Mouse (Mus musculus) lung, embryonic 16.5 days (tissue): Measurements from ENCODE around the gene Nr5a2. TPM values are rescaled to one million over a fixed set of nuclear protein-coding genes. Genes with fewer than 3 reads are reported as not detected.

Experiments used
- ATAC-seq: fragments of 200-750 bp; cut with Nextera tagmentation; 2 replicates; pipeline ENCODE4 v1.8.0; 2017; ENCODE audit warnings: low read depth, mild to moderate bottlenecking, moderate library complexity
- H3K27ac ChIP-seq: fragments of 300-500 bp; sonication (generic); 2 replicates; pipeline ENCODE4 v1.5.1; 2014; ENCODE audit warnings: mild to moderate bottlenecking, control low read depth, low read length
- H3K27me3 ChIP-seq: fragments of 300-500 bp; sonication (generic); 2 replicates; pipeline ENCODE4 v1.6.1; 2014; ENCODE audit warnings: low read depth, low read length, mixed read lengths; ENCODE audit not compliant: control insufficient read depth, insufficient read depth
- H3K36me3 ChIP-seq: fragments of 300-500 bp; sonication (generic); 2 replicates; pipeline ENCODE4 v1.6.1; 2014; ENCODE audit warnings: low read length; ENCODE audit not compliant: control insufficient read depth, insufficient read depth
- H3K4me1 ChIP-seq: fragments of 300-500 bp; sonication (generic); replicated peaks from 2 replicates; pipeline ENCODE4 v1.6.1; 2014; ENCODE audit warnings: low read length, mixed read lengths; ENCODE audit not compliant: control insufficient read depth, insufficient read depth
- H3K4me2 ChIP-seq: fragments of 300-500 bp; sonication (generic); 2 replicates; pipeline ENCODE4 v1.6.1; 2014; ENCODE audit warnings: low read depth, low read length, control low read depth
- H3K4me3 ChIP-seq: fragments of 300-500 bp; sonication (generic); 2 replicates; pipeline ENCODE4 v1.5.1; 2014; ENCODE audit warnings: mild to moderate bottlenecking, low read length, control low read depth
- H3K9ac ChIP-seq: fragments of 300-500 bp; sonication (generic); 2 replicates; pipeline ENCODE4 v1.6.1; 2014; ENCODE audit warnings: low read length, control low read depth
- H3K9me3 ChIP-seq: fragments of 300-500 bp; sonication (generic); 2 replicates; pipeline ENCODE4 v1.6.1; 2016; ENCODE audit warnings: low read length; ENCODE audit not compliant: control insufficient read depth
- WGBS: fragments of 180-500 bp; shearing (Covaris S2); extraction: QIAGEN DNeasy Blood & Tissue Kit; methylation state at CpG from one replicate; pipeline ENCODE4 v1.1.7; 2014; 5-methylcytosine and 5-hydroxymethylcytosine counted together
- polyA plus RNA-seq: library from polyadenylated mRNA; unstranded; fragments of >200 nt; fragmentation: Nextera tagmentation; extraction: Ambion mirVana; gene quantifications from 2 replicates; pipeline ENCODE4 v1.2.1, GENCODE M21; 2015

Nr5a2 gene
- 2.3 and 2.5 TPM in 2 replicates for polyA plus RNA-seq

DNA sequence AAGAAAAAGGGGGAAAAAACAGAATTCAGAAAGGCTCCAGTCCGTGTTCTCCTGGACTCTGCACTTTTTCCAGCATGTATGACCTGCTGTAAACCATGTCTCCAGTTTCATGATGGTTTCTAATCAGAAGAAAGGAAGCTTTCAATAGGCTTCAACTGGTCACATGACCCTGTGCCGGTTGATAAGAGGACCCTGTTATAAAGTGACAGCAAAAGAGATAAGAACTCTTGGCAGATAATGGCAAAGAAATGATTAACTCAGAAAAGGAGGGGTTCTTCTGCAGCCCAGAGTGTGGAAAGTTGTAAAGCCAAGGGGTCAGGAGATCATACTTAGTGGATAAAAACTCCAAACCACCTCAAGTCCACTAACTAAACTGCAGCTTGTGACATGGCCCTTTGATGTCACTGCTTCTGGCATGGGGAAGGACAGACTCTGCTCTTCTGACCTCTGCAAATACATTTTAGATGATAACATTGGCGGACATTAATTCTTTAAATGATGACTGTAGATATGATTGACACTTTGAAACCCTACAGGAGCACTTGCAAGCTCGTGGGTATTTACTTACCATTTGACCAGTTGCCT is at the start of gene Nr5a2:
Gene Nr5a2 (minus strand): TSS at position 21 of the 585 bp plus-strand sequence.
- H3K36me3 ChIP-seq, result no peaks in the 10 kb centered on the region
- WGBS, result 17% methylated on average over 4 of the region's 4 CpGs
- H3K4me2 ChIP-seq, result no peak within 1 kb of the TSS
- H3K4me3 ChIP-seq, result no peak within 1 kb of the TSS
- 0 out of 2 replicates have a peak, but pooled peaks cover 4% of the 10 kb centered on the region for H3K4me1 ChIP-seq
- ATAC-seq, result no peak
- no peak within 1 kb of the TSS for H3K9ac ChIP-seq
- H3K27ac ChIP-seq, result no peak within 1 kb of the TSS
- peaks cover 21% of the 10 kb centered on the region; the same call in 1 of the 2 replicates for H3K27me3 ChIP-seq
- H3K9me3 ChIP-seq, result no peaks in the 10 kb centered on the region

DNA sequence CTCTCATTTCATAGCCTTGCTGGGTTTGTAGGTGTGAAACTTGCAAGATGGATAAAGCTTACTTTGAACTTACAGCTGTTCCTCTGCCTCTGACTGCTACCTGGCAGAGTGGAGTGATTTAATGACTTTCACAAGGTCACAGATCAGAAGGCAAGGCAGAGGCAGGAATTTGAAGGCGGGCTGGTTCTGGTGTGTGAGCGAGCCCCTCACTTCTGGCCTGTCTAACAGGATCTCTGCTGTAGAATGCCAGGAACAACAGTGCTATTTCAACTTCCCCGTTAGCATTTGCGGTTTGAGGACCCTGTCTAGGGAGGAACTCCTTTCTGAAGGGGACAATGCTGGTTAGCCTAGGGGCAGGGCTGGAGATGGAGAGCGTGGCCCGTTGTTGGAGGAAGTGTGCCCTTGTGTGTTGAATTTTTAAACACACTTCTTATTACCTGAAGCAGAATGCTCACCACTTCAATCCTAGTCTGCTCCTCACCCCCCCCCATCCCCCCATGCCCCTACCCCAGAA is 48.5 kb upstream of the Nr5a2 start:
- no peak overlapping the region for H3K4me2 ChIP-seq
- no peak overlapping the region for H3K9ac ChIP-seq
- no peaks in the 10 kb centered on the region for H3K4me1 ChIP-seq
- WGBS, result 61% methylated on average over 6 of the region's 6 CpGs
- ATAC-seq, result no peak
- no peak overlapping the region for H3K27ac ChIP-seq
- H3K4me3 ChIP-seq, result no peak overlapping the region
- no peaks in the 10 kb centered on the region for H3K27me3 ChIP-seq
- H3K9me3 ChIP-seq, result no peaks in the 10 kb centered on the region
- H3K36me3 ChIP-seq, result no peaks in the 10 kb centered on the region

DNA sequence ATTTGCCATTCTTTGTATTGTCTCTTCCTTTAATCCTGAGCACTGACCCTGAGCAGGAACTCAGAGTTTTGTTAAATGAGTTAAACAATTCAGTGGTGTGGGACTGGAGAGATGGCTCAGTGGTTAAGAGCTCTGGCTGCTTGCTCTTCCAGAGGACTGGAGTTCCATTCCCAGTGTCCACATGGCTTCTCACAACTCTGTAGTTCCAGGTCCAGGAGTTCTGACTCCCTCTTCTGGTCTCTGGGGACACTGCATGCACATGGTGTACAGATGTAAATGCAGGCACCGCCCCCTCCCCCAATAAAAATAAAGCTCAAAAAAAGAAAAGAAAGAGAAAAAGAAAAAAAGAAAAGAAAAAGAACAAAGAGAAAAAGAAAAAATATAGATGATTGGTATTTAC is 43.6 kb upstream of the Nr5a2 start:
- WGBS, result 79% methylated on average over 1 of the region's 1 CpGs

DNA sequence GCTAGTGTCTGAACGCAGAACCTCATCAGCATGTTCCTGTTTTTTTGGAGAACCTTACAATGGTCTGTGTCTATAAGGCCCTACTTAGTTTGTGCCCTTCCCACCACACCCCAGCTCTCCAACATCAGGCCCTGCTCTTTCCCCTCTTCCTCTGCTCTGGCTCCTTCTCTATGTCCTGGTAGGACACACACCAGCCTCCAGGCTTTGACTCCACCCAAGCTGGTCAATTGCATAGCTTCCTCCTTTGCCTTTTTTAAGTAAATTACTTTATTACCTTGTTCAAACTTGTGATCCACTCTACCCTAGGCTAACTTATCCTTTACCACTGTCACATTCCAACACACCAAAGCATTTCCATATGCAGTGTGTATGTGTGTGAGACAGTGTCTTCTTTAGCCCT is 42.9 kb upstream of the Nr5a2 start:
- Histone ChIP-seq H3K4me3 (no peak overlapping the region), H3K9ac (no peak overlapping the region), H3K27ac (no peak overlapping the region), H3K9me3 (no peaks in the 10 kb centered on the region; the same call in 1 of the 2 replicates), H3K36me3 (no peaks in the 10 kb centered on the region), H3K27me3 (no peaks in the 10 kb centered on the region), H3K4me1 (no peaks in the 10 kb centered on the region), H3K4me2 (no peak overlapping the region)
- no peak for ATAC-seq
- 84% methylated on average over 1 of the region's 1 CpGs for WGBS

More for the DNA sequence above, 43.6 kb upstream of the Nr5a2 start:
- H3K27me3 ChIP-seq, result no peaks in the 10 kb centered on the region
- H3K4me1 ChIP-seq, result no peaks in the 10 kb centered on the region
- no peak overlapping the region for H3K4me2 ChIP-seq
- H3K27ac ChIP-seq, result no peak overlapping the region
- no peaks in the 10 kb centered on the region for H3K36me3 ChIP-seq
- H3K9me3 ChIP-seq, result no peaks in the 10 kb centered on the region; the same call in 1 of the 2 replicates
- no peak overlapping the region for H3K9ac ChIP-seq
- H3K4me3 ChIP-seq, result no peak overlapping the region
- no peak for ATAC-seq

DNA sequence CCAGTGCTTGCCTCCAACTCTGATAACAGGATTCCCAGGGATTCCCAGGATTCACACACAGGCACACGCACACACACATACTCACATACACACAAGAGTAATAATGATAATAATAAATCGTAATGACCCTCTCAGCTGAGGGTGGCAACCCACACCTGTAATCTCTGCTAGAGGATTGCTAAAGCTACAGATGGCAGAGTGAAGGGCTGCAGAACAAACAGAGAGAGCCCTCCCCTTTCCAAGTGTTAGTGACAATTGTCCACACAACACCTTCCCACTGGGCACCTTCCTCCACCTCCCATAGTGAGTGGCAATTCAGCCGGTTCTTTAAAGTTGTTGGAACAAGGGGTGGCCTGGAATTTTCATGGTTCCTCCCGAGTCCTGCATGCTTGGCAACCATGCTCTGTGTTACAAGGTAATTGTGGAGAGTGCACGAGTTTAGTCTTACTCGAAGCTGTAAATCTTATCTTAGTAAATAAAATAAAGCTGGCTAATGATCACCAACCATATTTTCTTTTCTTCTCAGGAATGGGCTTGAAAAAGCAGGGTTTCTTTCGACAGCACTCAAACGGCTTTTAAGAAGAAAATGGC is 31.6 kb upstream of the Nr5a2 start:
- no peak overlapping the region for H3K4me3 ChIP-seq
- no peaks in the 10 kb centered on the region for H3K27me3 ChIP-seq
- no peak for ATAC-seq
- H3K9me3 ChIP-seq, result no peaks in the 10 kb centered on the region
- no peaks in the 10 kb centered on the region for H3K36me3 ChIP-seq
- no peaks in the 10 kb centered on the region for H3K4me1 ChIP-seq
- H3K4me2 ChIP-seq, result no peak overlapping the region
- no peak overlapping the region for H3K9ac ChIP-seq
- WGBS, result 52% methylated on average over 8 of the region's 8 CpGs
- no peak overlapping the region for H3K27ac ChIP-seq

DNA sequence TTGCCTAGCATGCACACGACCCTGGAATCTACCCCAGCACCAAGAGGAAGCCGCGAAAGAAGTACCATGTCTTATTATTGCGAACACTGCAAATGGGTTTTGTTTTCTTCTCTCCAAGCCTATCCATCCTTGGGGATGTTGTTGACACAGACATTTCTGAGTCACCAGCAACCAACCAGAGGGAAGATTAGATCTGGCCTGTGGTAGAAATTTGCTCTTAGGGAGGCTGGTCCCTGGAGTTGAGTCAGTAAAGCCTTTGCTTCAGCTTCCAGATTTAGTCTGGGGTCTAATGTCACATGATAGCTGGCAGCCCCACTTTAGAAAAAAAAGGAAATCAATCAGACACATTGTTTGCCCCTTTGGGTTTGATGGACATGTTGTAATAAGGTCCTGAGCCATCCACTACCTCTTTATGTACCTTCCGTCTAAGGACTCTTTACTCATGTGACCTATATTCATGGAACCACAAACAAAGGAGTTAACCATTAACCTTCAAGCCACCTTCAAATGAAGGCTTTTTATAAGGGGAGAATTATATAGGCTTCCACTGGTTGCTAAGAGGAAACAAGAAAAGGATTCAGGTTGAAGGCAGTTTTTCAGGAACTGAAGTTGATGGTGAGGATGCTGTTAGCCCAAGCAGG is 20.1 kb upstream of the Nr5a2 start:
- no peaks in the 10 kb centered on the region for H3K36me3 ChIP-seq
- H3K9ac ChIP-seq, result no peak overlapping the region
- no peaks in the 10 kb centered on the region for H3K4me1 ChIP-seq
- no peak overlapping the region for H3K4me3 ChIP-seq
- ATAC-seq, result no peak
- H3K9me3 ChIP-seq, result no peaks in the 10 kb centered on the region
- H3K4me2 ChIP-seq, result no peak overlapping the region
- H3K27ac ChIP-seq, result no peak overlapping the region
- no peaks in the 10 kb centered on the region for H3K27me3 ChIP-seq
- WGBS, result 60% methylated on average over 5 of the region's 5 CpGs

DNA sequence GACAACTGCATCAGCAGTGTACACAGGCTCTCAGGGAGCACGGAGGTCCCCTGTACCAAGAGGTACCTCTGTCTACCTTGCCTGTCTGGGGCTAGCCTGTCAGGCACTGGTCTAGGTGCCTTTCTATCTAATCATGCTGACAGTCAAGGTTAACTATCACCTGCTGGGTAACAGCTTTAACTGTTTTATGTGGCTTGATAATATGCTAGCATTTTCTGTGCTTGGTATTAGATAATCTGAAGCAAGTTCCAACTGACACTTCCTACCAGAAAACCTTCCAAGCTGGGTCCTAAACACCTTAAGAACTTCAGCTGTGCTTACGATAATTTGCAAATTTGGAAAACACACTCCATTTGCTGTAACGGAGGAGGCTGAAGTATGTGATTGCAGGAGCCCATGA is 17.6 kb upstream of the Nr5a2 start:
- no peak for ATAC-seq
- 70% methylated on average over 3 of the region's 3 CpGs for WGBS
- H3K36me3 ChIP-seq, result no peaks in the 10 kb centered on the region
- H3K9ac ChIP-seq, result no peak overlapping the region
- H3K4me1 ChIP-seq, result no peaks in the 10 kb centered on the region
- H3K4me2 ChIP-seq, result no peak overlapping the region
- H3K27me3 ChIP-seq, result no peaks in the 10 kb centered on the region
- no peaks in the 10 kb centered on the region for H3K9me3 ChIP-seq
- no peak overlapping the region for H3K27ac ChIP-seq
- H3K4me3 ChIP-seq, result no peak overlapping the region

DNA sequence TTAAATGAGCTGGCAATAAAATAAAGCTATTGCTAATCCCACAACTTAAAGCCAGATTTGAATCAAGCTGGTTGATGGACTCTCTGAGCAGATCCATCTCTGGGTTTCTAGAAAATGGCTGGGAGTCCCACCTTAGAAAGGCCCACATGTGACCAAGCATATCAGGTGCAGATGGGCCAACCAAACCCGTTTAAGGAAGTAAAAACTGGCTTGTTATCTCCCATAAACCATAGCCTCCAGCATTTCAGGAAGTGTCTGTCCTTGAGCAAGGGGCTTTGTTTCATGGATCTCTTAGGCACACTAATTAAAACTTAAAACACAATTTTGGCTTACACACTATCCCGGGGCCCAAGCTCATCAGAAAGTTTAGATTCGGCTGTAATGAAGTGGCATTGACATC is 13.8 kb upstream of the Nr5a2 start:
- no peak for ATAC-seq
- 69% methylated on average over 3 of the region's 3 CpGs for WGBS

DNA sequence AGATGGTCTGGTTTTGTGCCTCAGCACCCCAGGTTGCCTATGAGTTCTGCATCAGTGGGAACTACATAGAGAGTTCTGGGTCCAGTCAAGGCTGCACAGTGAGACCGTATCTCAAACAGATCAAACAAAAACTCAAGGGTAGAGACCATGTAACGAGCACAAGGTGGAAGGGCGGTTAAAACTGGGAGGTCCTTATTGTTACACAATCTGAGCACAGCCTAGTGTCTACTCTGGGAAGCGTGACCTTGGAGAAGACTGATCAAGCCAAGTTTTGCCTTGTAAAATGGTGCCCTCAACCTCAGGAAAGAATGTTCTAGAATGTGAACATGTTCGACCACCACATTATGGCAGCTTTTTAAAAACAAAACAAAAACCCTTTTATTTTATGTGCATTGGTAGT is 12.8 kb upstream of the Nr5a2 start:
- 70% methylated on average over 5 of the region's 5 CpGs for WGBS
- Histone ChIP-seq H3K27ac (no peak overlapping the region), H3K9me3 (no peaks in the 10 kb centered on the region), H3K4me3 (no peak overlapping the region), H3K27me3 (no peaks in the 10 kb centered on the region), H3K9ac (no peak overlapping the region), H3K4me1 (no peaks in the 10 kb centered on the region), H3K4me2 (no peak overlapping the region), H3K36me3 (no peaks in the 10 kb centered on the region)
- no peak for ATAC-seq

More for the DNA sequence above, 13.8 kb upstream of the Nr5a2 start:
- Histone ChIP-seq H3K4me2 (no peak overlapping the region), H3K4me1 (no peaks in the 10 kb centered on the region), H3K4me3 (no peak overlapping the region), H3K9me3 (no peaks in the 10 kb centered on the region), H3K36me3 (no peaks in the 10 kb centered on the region), H3K27me3 (no peaks in the 10 kb centered on the region), H3K9ac (no peak overlapping the region), H3K27ac (no peak overlapping the region)
